Mouse (Mus musculus): ENCODE measurements around the gene Fam189b.

DNA sequence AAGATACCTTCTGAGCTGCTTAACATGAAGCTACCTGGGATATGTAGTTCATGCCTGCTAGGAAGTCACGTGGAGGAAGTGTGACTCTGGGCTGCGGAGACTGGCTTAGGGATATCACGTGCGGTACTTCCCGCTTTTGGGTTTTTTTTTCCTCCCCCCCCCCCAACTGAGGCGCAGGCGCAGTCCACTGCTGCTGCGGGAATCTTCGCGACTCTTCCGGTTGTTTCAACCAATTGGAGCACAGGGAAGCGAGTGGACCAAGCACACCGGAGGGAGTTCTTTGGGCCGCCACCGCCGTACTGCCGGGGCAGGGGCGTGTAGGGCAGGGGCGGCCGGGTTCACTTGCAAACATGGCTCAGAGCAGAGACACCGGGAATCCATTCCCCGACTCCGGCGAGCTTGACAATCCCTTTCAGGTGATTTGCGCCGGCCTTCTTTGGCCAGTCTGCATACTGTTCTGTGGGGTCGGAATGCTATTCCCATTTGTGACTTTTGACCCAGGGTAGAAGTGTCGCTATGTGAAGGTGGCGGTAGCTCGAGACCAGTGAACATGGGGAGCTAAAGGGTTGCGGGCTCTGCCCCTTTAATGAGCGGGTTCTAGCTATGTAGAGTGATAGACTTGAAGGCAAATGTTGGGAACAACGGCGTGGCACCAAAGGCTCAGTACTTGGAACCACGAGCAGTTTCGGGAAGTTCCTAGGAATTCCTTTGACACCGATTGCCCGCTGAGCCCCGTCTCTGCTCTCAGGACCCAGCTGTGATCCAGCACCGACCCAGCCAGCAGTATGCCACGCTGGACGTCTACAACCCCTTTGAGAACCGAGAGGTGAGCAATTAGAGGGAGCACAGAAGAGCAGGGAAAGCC lies 5.5 kb upstream of the Fam189b start, which contains the start of gene Scamp3:
- TF ChIP-seq ZC3H11A (IDR thresholded peaks at IDR 0.05; ENCODE audit: borderline replicate concordance, low read depth, low read length) (no peak), MAFK (IDR thresholded peaks at IDR 0.05; ENCODE audit: insufficient read depth, low read depth, low read length) (no peak), HCFC1 (IDR thresholded peaks at IDR 0.05; ENCODE audit: borderline replicate concordance, insufficient read depth, low read length) (peak; percentile 97)

Measured in ES-E14 (cell line).